Mouse (Mus musculus): ENCODE data around the gene Sugp1. TPM values are rescaled to one million over a fixed set of nuclear protein-coding genes. Genes with fewer than 3 reads are reported as not detected.

The Sugp1 gene
- polyA plus RNA-seq (2011; ENCODE audit: insufficient read depth, insufficient read length, low replicate concordance, missing spikeins) = 19.1 and 26.4 TPM in 2 replicates

DNA sequence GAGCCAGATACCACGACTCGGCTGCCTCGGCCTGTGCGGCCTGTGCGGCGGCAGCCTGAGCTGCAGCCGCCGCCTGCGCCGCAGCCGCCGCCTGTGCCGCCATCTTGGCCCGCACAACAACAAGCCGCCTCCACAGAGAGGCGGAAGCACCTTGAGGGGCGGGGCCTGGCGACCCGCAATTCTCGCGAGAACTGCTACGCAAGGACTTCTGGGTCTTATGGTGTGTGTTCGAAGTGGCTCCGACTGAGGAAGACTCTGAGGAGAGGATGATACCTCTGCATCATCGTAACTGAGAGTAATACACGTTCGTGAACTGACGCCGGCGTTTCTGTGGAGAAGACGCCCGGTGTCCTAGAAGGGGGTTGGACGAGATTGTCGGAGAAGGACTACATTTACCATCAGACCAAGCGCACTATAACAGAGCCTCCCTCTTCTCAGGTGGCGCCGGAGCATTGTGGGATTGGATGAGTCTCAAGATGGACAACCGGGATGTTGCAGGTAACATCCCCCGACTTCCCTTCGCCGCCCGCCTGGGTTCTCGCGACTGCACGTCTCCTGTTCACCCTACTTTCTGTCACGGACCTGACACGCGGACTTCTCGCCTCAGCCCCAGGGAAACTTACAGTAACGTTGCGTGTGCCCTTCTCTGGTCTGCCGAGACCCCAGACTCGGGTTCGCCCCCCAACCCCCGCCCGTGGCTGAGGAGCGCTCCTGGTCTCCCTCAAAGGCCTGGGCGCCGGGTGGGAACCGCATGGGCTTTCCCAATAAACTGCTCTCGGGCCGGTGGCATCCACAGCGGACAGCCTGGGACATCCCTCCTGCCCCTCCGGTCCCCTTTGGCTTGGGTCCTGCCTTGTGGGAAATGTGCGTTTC lies at the start of gene Sugp1, which contains the start of gene Mau2:
TSS of gene Sugp1 (plus strand) at position 231 of the 873 bp plus-strand sequence.
TSS of gene Mau2 (minus strand) at position 152 of the 873 bp plus-strand sequence.
- TF ChIP-seq POLR2A (IDR thresholded peaks at IDR 0.05; ENCODE audit: borderline replicate concordance, control insufficient read depth, low read depth, low read length) = peak; percentile 87
- TF ChIP-seq CTCF (IDR thresholded peaks at IDR 0.05; ENCODE audit: control insufficient read depth, insufficient read depth, low read length) = no peak
- Histone ChIP-seq H3K4me1 (ENCODE audit: control insufficient read depth, insufficient read depth, low read length) (peaks cover 2% of the 10 kb centered on the region; the same call in 1 of the 2 replicates), H3K4me3 (replicated peaks; ENCODE audit: control insufficient read depth, low read depth, low read length) (peak within 1 kb of the TSS; percentile 89), H3K27ac (ENCODE audit: control insufficient read depth, insufficient read depth, low read depth, low read length, poor library complexity) (peak within 1 kb of the TSS; percentile 83)
- WGBS = under 1% methylated on average over 65 of the region's 65 CpGs

DNA sequence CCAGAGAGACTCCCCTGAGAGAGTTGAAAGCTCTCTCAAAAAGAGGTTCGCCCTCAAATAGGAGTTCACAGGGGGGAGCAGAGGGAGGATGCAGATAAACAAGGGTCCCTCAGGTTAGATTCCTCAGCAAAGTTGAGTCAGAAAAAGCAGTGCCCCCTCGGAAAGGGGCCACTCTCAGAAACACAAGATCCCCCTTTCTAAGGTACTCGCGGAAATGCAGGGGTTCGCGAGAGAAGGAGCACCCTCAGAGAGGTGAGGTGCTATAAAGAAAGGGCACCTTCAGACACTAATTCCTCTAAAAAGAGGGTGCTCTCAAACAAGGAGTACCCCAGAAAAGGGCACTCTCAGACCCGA lies 47.2 kb upstream of the Sugp1 start:
- Histone ChIP-seq H3K4me1 (ENCODE audit: control insufficient read depth, insufficient read depth, low read length) (no peaks in the 10 kb centered on the region; the same call in 1 of the 2 replicates), H3K4me3 (replicated peaks; ENCODE audit: control insufficient read depth, low read depth, low read length) (peak overlapping the region; percentile 86), H3K27ac (ENCODE audit: control insufficient read depth, insufficient read depth, low read depth, low read length, poor library complexity) (peak overlapping the region; percentile 98)
- WGBS = under 1% methylated on average over 7 of the region's 7 CpGs
- TF ChIP-seq POLR2A (IDR thresholded peaks at IDR 0.05; ENCODE audit: borderline replicate concordance, control insufficient read depth, low read depth, low read length) (no peak), CTCF (IDR thresholded peaks at IDR 0.05; ENCODE audit: control insufficient read depth, insufficient read depth, low read length) (no peak)

DNA sequence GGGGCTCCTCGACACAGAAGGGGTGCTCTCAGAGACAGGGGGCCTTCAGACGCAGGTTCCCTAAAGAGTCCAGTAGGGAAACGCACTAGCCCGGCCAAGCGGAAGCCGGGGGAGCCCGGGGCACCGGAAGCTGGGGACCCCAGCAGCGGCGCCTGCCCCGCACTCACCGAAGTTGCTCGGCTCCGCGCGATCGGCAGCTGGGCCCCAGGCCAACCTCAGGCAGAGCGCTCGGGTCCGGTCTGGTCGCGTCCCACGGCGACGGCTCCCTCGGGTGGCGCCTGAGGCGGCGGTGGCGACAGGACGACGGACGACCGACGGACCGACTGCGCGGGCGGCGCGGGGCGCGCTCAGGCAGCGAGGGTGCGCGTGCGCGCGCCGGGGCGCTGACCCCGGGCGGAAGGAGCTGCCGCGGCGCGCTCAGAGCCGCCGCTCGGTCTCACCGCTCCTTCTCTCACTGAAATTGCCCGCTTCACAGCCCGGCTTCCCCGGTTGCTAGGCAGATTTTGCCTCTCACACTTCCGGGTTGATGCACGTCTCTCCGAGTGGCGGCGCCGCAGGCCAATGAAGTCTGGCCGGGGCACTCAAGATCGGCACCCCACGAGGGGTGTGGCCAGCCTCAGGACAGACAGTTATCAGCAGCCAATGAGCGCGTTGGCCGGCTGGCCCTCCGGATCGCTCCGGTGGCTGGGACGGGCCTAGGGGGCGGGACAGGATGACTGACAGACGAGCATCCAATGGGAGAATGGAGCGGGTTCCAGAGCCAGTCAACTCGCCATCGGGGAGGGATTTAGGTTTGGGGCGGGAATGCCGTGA lies 46.6 kb upstream of the Sugp1 start, which contains the start of gene Gatad2a:
TSS of gene Gatad2a (minus strand) at position 609 of the 813 bp plus-strand sequence.
- TF ChIP-seq POLR2A (IDR thresholded peaks at IDR 0.05; ENCODE audit: borderline replicate concordance, control insufficient read depth, low read depth, low read length) = peak; percentile 85
- TF ChIP-seq CTCF (IDR thresholded peaks at IDR 0.05; ENCODE audit: control insufficient read depth, insufficient read depth, low read length) = no peak
- Histone ChIP-seq H3K4me3 (replicated peaks; ENCODE audit: control insufficient read depth, low read depth, low read length) (peak within 1 kb of the TSS; percentile 86), H3K27ac (ENCODE audit: control insufficient read depth, insufficient read depth, low read depth, low read length, poor library complexity) (peak within 1 kb of the TSS; percentile 98), H3K4me1 (ENCODE audit: control insufficient read depth, insufficient read depth, low read length) (peaks cover 1% of the 10 kb centered on the region; the same call in 1 of the 2 replicates)
- WGBS = under 1% methylated on average over 87 of the region's 87 CpGs

DNA sequence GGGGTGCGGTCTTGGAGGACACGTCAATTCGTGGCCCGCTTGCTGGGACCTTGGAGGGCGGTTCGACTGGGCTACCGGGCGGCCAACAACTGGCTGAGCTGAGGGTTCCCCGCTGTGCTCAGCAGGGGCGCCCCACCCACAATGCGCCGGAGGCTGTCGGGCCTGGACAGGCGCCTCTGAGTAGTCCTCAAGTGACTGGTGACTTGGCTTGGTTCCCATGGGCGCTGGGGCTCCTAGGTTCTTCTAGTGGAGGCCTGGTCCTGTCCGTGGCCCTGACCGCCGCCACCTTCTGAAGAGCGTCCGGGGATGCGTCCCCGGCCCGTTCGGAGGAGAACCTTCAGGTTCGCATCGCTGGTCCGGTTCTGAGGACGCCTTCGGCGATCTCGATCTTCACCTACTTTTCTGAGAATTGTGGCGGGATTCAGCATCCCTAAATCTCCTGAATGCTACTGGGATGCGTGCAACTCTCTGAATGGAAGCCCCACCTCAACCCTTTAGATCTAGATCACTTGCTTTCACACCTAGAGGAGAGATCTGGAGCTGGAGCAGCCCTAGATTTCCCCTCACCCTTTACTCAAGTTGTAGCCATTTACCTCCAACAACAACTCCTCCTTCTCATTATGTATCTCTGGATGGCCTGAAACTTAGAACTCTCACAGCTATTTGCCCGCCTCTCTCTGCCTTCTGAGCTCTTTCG lies 45.9 kb upstream of the Sugp1 start:
- H3K4me1 ChIP-seq (ENCODE audit: control insufficient read depth, insufficient read depth, low read length) = peaks cover 1% of the 10 kb centered on the region; the same call in 1 of the 2 replicates
- WGBS = 3% methylated on average over 35 of the region's 35 CpGs
- H3K27ac ChIP-seq (ENCODE audit: control insufficient read depth, insufficient read depth, low read depth, low read length, poor library complexity) = peak overlapping the region; percentile 97
- TF ChIP-seq POLR2A (IDR thresholded peaks at IDR 0.05; ENCODE audit: borderline replicate concordance, control insufficient read depth, low read depth, low read length) (peak; percentile 76; the same call in 1 of the 2 replicates), CTCF (IDR thresholded peaks at IDR 0.05; ENCODE audit: control insufficient read depth, insufficient read depth, low read length) (no peak)
- peak overlapping the region; percentile 76 for H3K4me3 ChIP-seq (replicated peaks; ENCODE audit: control insufficient read depth, low read depth, low read length)

DNA sequence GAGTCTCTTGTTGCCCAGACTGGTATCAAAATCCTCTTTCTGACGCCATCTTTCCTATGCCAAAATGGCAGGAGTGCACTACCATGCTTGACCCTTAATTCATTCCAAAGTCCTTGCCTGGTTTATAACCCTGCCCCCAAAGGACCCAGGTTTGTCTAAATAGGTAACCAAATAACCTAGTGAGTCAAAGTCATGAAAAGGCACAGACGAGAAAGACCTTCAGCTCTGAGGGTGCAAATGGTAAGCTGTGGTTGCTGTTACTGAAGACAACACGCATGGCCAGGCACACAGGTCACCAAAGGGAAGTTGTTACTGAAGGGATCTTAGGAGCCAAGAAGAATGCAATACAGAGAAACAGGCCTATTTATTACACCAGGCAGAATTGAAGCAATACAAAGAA lies 43.9 kb upstream of the Sugp1 start:
- H3K4me1 ChIP-seq (ENCODE audit: control insufficient read depth, insufficient read depth, low read length) = peaks cover 3% of the 10 kb centered on the region; the same call in 1 of the 2 replicates

DNA sequence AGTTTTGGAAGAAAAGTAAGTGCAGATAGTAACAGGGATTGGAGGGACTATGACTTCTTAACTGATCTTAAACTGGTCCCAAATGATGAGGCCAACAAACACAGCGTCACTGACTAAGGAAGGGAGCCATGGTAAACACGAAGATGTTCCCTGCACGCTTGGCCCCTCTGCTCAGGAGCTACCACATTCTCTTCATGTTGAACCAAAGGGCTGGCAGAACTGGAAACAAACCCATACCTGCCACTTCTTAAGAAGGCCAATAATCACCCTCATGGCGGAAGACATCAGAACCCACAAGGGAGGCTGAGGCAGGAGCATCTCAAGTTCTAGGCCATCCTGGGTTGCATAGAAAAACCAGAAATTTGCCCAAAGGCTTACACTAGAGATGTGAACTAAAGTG lies 43.4 kb upstream of the Sugp1 start:
- TF ChIP-seq POLR2A (IDR thresholded peaks at IDR 0.05; ENCODE audit: borderline replicate concordance, control insufficient read depth, low read depth, low read length) = no peak
- TF ChIP-seq CTCF (IDR thresholded peaks at IDR 0.05; ENCODE audit: control insufficient read depth, insufficient read depth, low read length) = no peak
- Histone ChIP-seq H3K4me1 (ENCODE audit: control insufficient read depth, insufficient read depth, low read length) (peaks cover 3% of the 10 kb centered on the region; the same call in 1 of the 2 replicates), H3K4me3 (replicated peaks; ENCODE audit: control insufficient read depth, low read depth, low read length) (no peak overlapping the region), H3K27ac (ENCODE audit: control insufficient read depth, insufficient read depth, low read depth, low read length, poor library complexity) (no peak overlapping the region)
- 86% methylated on average over 4 of the region's 4 CpGs for WGBS

More for the DNA sequence above, 43.9 kb upstream of the Sugp1 start:
- 77% methylated on average over 3 of the region's 3 CpGs for whole genome bisulfite sequencing
- TF ChIP-seq CTCF (IDR thresholded peaks at IDR 0.05; ENCODE audit: control insufficient read depth, insufficient read depth, low read length) (no peak), POLR2A (IDR thresholded peaks at IDR 0.05; ENCODE audit: borderline replicate concordance, control insufficient read depth, low read depth, low read length) (no peak)
- no peak overlapping the region for H3K27ac ChIP-seq (ENCODE audit: control insufficient read depth, insufficient read depth, low read depth, low read length, poor library complexity)
- no peak overlapping the region for H3K4me3 ChIP-seq (replicated peaks; ENCODE audit: control insufficient read depth, low read depth, low read length)

DNA sequence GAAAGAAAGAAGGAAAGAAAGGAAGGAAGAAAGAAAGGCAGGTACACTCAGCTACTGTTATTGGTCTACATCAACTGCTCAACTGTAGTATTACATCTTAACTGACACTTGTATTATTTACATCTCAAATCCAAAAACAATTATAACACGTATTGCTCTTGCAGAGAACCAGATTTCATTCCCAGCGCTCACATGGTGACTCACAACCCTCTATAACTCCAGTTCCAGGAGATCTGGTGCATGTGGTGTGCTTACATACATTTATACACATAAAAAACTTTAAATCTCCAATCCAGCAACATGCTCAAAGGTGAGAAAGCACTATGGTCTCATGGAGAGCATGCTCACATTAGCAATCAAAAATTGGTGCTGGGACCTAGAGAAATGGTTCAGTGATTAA lies 42.4 kb upstream of the Sugp1 start:
- Histone ChIP-seq H3K4me1 (ENCODE audit: control insufficient read depth, insufficient read depth, low read length) (peaks cover 3% of the 10 kb centered on the region; the same call in 1 of the 2 replicates), H3K4me3 (replicated peaks; ENCODE audit: control insufficient read depth, low read depth, low read length) (no peak overlapping the region), H3K27ac (ENCODE audit: control insufficient read depth, insufficient read depth, low read depth, low read length, poor library complexity) (no peak overlapping the region)
- no peak for TF ChIP-seq CTCF (IDR thresholded peaks at IDR 0.05; ENCODE audit: control insufficient read depth, insufficient read depth, low read length)
- no peak for TF ChIP-seq POLR2A (IDR thresholded peaks at IDR 0.05; ENCODE audit: borderline replicate concordance, control insufficient read depth, low read depth, low read length)
- WGBS = 89% methylated on average over 2 of the region's 2 CpGs
